Mouse (Mus musculus) spleen, embryonic (tissue): Measurements from ENCODE around the gene Zfp473.

Source experiments
- CTCF ChIA-PET: fragments of 350-600 bp; sonication (Branson Sonifier 250); formaldehyde crosslinking; loops from one replicate; lab custom pipeline; 2022; lab: Charles Lee

The Zfp473 gene

DNA sequence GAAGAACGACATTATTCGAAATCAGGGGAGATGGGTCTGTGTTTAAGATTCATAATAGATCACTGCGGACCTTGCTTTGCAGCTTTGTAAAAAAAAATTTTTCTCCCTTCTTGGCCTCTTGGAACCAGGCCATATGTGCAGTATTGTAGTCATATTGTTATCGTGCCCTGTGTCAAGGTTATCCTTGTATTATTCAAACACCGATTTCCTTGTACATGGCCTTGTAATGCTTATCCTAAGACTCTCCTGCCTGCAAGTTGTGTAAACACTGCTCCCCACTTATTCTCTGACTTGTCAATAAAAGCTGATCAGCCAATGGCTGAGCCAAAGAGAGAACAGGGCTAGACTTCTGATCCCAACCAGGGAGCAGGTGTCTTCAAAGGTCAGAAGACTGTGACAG lies 28.8 kb downstream of the Zfp473 start:
- CTCF ChIA-PET = no interaction called here

DNA sequence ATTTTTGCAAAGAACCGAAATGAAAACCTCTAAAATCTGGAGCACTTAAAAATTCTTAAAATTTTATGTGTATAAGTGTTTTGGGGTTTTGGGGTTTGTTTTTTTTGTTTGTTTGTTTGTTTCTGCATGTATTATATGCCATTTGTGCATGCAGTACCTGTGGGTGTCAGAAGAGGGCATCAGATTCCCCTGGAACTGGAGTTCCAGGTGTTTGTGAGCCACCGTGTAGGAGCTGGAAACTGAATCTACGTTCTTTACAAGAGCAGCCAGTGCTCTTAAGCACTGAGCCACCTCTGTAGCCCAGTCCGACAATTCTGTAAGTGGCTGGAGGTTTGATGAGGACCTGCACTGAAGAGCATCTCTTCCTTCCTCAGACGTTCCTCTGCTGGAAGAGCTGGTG lies 41.0 kb downstream of the Zfp473 start:
- CTCF ChIA-PET = no interaction called here

DNA sequence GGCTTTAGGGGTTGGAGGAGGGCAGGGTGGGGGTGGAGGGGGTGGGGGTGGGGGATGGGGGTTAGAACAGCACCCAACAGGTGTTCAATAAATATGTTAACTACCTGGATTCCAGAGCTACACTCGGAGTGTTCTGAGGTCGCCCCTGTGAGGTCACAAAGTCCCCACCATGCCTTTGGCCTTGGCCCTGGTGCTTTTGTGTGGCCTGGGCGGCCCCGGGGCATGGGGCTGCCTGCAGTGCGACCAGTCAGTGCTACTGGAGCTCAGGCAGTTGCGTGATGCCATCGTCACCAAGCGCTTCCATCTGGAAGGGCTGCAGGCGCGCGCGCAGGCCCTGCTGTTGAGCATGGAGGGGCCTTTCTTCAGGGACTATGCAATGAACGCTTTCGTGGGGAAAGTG lies 42.3 kb downstream of the Zfp473 start, which contains the start of gene Izumo2:
Gene Izumo2, plus strand, starts transcription at position 169 of the 400 bp plus-strand sequence.
- CTCF ChIA-PET = interaction anchor here (0.8 kb wide), 1 partner anchor 12 kb away, joined by 3 read pairs; no protein-coding TSS in a partner anchor

DNA sequence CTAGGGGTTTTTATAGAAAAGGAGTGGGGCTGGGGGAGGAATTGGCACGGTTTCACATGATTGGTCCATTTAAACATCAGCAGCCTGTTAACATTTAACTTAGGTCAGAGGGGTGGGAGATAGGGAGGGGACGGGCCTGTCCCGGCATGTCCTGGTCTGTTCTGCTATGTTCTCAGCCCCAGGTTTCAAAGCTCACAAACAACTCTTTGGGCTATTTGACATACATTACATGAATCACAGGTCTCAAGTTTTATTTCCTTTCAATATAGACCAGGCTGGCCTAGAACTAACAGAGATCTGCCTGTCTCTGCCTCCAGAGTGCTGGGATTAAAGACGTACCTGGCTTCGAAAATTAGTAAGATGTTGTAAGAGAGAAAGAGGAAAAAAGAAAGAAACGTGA lies 42.8 kb downstream of the Zfp473 start:
- CTCF ChIA-PET = interaction anchor here (0.7 to 0.8 kb wide), 2 partner anchors 10 to 11 kb away, joined by 3 to 6 read pairs; no protein-coding TSS in a partner anchor

DNA sequence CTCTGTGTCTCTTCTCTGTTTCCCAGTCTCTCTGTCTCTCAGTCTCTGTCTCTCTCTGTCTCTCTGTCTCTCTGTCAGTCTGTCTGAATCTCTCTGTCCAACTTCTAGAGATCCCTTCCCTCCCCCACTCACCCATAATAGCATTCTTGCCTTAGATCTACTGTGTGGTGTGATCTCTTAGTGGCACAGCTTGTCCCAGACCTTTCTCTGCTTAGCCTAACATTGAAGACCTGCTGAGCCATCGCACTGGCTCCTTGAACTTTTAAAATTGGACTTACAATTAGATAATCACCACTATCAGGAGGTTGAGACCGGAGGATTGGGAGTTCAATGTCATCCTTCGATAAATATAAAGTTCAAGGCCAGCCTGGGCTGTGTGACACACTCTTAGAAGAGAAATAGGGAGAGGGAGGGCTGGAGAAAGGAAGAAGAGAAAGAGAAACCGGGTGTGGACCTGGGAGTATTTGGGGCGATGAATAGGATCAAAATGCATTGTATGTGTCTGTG lies 43.6 kb downstream of the Zfp473 start:
- CTCF ChIA-PET = no interaction called here

DNA sequence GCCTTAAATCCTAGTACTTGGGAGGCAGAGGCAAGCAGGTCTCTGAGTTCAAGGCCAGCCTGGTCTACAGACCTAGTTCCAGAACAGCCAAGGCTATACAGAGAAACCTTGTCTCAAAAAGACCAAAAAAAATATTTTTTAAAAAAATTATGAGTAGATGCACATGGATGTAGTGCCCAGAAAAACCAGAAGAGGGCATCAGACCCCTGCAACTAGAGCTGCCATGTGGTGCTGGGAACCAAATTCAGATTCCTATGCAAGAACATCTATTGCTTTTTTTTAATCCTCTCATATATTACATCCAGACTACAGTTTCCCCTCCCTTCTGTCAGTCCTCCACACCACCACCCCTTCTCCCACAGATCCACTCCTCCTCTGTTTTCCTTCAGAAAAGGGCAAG lies 44.5 kb downstream of the Zfp473 start:
- CTCF ChIA-PET = no interaction called here

DNA sequence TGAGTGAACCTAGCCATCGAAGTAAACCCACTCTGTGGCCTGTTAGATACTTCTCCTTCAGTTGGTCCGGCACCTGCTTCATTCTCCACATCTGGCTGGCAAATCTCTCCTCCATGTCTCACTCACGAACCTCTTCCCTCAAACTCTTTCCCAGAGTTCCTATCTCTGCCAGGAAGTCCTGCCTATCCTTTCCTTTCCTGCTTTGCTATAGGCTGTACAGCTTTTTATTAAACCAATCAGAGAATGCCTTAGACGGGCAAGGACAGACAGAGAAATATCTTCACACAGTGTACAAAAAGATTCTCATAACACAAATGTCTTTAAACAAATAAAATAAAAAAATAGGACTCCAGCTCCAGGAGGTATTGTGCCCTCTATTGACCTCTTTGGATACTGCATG lies 45.8 kb downstream of the Zfp473 start:
- CTCF ChIA-PET = interaction anchor here (0.6 kb wide), 1 partner anchor 38 kb away, joined by 4 read pairs; no protein-coding TSS in a partner anchor

DNA sequence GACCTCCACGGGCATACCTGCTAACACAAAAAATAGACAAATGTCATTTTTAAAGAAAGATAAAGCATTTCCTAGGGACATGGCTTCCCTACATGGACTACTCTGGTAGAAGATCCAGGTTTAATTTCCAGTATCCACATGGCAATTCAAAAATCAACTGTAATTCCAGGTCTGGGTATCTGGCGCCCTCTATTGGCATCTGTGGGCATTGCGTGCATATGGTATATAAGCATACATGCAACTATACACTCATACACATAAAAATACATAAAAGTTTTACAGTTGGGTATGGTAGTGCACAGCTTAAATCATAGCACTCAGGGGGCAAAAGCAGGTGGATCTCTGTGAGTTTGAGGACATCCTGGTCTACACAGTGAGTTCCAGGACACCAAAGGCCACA lies 46.5 kb downstream of the Zfp473 start:
- CTCF ChIA-PET = interaction anchor here (0.6 kb wide), 1 partner anchor 125 kb away, joined by 3 read pairs; no protein-coding TSS in a partner anchor

DNA sequence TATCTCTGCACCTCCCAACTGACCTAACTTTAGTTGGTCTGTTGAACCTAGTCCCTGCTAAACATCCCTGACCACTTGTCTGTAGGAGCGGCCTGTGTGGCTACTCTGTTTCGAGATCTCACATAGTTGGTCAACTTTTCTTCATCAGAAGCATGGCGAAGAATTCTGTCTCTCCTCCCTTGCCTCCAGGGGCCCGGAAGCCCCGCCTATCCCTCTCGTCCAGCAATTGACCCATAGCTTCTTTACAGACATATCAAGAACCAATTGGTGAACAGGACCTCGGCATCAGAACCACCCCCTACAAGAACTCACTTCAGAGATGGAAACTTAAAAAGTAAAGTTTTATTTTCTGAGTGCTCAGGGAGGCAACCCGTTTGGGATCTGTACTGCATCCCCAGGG lies 47.9 kb downstream of the Zfp473 start:
- CTCF ChIA-PET = no interaction called here

DNA sequence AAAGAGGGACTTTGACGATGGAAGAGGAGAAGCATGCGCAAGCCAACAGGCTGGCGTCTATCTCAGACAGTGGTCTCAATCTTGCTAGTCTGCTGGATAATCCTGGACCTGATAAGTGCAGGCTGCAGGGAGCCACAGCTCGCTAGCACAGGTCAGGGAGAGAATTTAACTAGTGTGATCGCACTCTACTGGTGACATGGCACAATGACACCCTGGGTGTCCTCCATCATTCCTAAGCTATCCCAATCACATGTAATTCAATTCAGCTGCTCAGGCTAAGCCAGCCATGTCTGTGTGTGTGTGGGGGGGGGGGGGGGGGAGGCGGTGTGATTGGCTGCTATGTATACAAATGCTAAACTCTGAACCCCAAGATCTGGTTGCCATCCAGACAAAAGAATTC lies 48.9 kb downstream of the Zfp473 start:
- CTCF ChIA-PET = no interaction called here

DNA sequence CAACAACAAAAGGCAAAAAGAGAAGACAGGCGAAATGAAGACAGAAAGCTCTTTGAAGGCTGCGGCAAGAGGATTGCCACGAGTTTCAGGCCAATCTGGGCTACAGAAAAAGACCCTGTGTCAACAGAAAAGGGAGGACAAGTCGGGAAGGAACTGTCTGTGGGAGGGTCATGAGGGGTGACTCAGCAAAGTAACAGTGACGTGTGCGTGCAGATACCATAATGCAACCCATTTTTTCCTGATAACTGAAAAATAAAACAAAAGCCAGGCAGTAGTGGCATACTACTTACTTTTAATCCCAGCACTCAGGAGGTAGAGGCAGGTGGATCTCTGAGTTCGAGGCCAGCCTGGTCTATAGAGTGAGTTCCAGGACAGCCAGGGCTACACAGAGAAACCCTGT lies 52.9 kb downstream of the Zfp473 start:
- CTCF ChIA-PET = interaction anchor here (0.6 kb wide), 1 partner anchor 10 kb away, joined by 6 read pairs; no protein-coding TSS in a partner anchor

DNA sequence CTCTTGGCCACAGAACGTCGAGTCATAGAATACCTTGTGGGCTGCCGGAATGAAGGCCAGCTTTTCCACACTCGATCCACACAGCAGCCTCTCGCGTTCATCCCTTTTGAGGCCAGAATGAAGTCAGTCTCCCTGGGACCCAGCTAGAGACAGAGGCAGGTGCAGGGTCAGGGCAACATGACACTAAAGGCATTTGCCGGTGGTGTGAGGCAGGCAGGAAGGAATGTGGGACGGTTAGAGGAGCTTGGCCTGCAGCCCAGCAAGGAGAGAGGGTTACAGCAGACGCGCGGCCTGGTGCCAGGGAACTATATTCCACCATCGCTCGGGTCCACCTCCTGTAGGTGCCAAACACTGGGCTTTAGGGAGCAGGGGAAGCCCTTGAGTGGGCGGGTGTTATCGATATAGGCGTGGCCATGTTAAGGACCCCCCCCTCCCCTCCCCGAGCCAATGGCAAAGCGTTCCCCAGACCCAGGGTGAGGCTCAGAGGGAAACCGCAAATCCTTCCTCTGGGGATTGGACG lies 53.6 kb downstream of the Zfp473 start:
- CTCF ChIA-PET = interaction anchor here (0.6 kb wide), 2 partner anchors 11 kb away, joined by 3 to 6 read pairs; partner anchors contain the start of gene Izumo2

DNA sequence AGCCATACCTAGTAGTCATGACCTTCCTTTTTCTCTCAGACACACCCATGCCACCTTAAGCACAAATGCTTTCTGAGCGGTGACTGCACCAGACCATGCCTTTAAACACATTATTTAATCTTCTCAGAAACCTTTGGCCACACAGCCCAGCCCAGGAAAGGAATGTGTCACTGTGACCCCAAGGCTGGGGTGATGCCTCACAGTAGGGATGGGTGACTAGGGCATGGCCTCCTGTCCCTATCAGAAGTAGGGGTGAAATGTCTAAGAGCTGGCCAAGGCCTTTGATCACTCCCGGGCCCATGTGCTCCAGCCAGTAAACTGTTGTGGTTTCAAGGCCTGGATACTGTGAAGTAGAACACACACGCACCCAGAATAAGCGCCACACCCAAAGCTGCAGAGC lies 55.6 kb downstream of the Zfp473 start:
- CTCF ChIA-PET = no interaction called here

DNA sequence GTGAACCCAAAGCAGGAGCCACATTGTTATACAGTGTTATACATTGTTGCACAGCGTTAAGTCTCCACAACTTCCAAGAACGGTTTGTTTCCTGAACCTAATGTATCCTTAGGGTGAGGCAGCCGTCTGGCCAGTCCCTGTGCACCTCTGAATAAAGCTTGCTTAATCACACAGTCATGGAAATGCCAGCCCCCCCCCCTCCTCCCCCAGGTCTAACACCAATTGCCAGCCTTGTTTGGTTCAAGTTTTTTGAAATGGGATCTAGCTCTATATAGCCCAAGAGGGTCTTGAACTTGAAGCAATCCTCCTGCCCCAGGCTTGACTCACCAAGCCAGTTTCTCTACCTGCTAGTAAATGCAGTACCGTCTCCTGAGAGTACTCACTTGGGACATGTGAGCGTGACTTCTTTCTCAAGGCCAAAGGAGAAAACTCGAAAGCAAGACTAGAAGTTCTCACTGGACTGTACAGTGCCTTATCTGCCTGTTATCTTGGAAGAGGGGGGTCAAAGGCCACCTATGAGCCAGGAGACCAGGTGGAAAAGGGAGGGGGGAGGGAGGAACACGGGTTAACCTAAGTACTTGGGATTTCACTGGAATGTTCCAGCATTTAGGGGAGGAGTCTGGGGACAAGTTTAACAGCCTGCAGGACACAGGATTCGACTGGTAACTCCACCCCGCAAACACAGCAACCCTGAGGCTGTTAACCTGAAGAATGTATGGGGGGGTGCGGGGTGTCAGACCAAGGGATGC lies 57.2 kb downstream of the Zfp473 start:
- CTCF ChIA-PET = interaction anchor here (0.6 kb wide), 1 partner anchor 133 kb away, joined by 3 read pairs; no protein-coding TSS in a partner anchor

DNA sequence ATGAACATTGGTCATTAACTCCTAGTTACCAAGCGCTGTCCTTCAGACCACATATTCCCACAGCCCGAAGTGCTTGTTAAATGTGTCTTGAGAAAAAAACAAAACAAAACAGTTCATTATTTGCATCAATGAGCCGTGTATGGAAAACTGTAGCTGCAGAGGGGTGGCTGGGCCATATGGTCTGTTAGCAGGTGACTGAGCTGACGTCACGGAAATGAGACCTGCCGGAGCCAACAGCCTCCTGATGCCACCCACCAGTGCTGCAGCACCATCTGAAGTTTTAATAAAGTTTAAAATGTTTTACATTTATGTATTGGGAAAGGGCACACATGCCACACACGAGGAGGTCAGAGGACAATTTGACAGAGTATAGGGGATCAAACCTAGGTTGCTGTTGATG lies 61.5 kb downstream of the Zfp473 start:
- CTCF ChIA-PET = no interaction called here

DNA sequence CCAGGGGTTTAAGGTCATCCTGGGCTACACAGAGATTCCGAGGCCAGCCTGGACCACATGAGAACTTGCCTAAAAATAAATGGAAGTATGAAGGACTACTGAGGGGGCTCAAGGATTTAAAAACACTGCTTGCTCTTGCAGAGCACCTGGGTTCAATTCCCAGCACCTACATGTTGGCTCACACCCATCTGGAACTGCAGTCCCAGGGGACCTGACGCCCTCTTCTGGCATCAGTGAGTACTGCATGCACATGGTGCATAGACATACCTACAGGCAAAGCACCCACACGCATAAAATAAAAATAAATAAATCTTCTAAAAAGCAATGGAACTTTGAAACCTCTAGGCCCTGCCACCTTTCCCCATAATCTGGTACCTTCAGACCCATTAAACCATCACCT lies 62.0 kb downstream of the Zfp473 start:
- CTCF ChIA-PET = no interaction called here

DNA sequence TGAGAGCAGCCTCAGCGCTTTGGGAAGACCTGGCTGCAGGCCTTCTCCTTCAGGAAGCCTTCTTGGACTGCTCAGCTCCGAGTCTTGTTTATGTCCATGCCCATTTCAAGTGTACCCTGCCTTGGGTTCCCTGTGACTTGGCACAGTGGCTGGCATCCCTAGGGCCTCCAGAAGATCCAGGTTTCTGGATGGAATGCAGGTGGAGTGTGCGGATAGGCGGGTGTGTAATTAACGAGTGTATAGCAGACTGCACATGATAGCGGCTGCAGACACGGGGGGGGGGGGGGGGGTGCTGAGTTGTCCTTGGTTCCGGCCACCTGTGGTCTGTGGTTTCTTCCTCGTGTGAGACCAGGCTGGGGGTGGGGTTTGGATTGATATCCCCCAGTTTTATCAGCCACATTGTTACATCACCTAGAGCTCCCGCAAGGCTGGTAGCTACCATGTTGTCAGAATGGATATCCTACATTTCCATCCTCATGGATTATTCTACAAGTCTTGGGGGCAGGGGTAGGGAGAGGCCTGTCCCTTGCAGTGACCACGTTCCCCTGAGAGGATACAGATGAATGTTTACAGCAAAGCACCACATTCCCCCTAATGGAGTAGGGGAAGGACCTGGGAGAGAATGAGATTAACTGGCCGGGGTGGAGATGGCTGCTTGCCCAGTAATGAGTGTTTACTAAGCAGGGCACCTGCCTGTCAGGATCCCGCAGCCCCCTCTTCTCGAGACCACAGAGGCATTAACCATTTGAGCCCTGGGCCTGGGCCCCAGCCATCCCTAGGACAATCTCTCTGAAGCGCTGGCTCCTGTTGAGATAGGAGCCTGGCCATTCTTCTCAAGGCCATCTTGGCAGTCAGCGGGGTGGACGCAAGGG lies 65.1 kb downstream of the Zfp473 start:
- CTCF ChIA-PET = no interaction called here

DNA sequence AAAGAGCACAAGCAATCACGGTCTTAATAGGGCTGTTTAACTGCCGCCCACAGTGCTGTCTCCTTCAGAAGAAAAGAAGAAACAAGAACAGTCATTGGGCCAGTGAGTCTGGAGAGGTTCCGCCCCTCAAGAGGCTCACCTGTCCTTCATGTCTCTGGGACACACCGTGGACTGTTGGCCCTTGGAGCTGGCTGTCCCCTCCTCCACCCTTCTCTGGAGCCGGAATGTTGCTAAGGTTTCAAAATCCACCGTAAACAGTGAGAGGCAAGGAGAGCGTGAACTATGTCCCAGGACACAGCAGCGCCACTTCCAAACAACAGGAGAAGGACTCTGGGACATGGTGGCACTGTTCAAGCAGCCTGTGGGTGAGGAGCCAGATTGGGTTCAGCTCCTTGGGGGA lies 67.2 kb downstream of the Zfp473 start:
- CTCF ChIA-PET = no interaction called here
